Mouse (Mus musculus): ENCODE measurements around the gene Mmp19.

Mmp19 gene

GRCm38 (mm10) chr10:128850339-128850738 lies 59.6 kb downstream of the Mmp19 start:
- DNase-seq (ENCODE audit: low spot score), result no peak

Data from spleen, adult 12 weeks (tissue).